Mouse (Mus musculus): Measurements from ENCODE around the gene Lcn8. TPM values are rescaled to one million over a fixed set of nuclear protein-coding genes. Genes with fewer than 3 reads are reported as not detected.

Gene Lcn8
- total and polyA plus RNA-seq, 3 experiments, result not detected

DNA sequence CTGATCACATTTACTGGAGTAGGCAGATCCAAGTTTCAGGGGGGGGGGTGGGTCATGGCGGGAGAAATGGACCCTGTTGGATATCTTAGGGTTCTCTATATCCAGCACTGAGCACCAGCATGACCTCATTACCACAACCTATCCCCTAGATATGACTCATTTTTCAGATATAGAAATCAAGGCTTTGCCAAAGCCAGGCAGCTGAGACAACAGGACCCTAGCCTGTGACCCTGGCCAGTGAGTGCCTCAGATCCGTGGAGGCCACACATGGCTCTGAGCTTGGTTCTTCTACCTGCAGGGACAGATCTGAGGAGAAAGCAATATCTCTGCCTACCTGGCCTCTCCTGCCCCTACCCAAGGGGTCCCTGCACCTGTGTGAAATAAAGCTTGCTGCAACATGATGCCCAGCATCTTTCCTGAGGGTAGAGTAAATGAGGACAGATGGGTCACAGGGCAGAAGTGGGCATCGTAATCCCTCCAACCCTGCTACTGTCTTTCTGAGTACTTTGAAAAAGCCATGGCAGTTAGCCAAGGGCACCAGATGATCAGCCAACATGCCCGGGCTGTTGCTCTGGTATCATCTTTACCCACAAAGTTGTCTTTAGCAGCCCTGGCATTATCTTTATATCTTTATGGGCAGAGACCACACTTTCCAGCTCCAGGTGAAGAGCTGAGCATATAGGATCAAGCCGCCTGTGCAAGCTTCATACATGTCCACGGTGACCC, 8.5 kb downstream of the Lcn8 start:
- no peak for TF ChIP-seq GATA1 (IDR thresholded peaks at IDR 0.05; ENCODE audit: borderline replicate concordance, low read length)
- TF ChIP-seq POLR2AphosphoS5 (IDR thresholded peaks at IDR 0.05; ENCODE audit: insufficient replicate concordance, low read depth, low read length), result no peak
- no peak for TF ChIP-seq GATA2 (IDR thresholded peaks at IDR 0.05; ENCODE audit: borderline replicate concordance, low read depth, low read length)
- TF ChIP-seq CTCF (IDR thresholded peaks at IDR 0.05; ENCODE audit: low read depth, low read length), result no peak
- no peak for TF ChIP-seq TAL1 (conservative IDR thresholded peaks at IDR 0.05; ENCODE audit: low read depth, low read length)
- Histone ChIP-seq H3K9me3 (replicated peaks) (no peaks in the 10 kb centered on the region), H3K36me3 (replicated peaks) (no peaks in the 10 kb centered on the region), H3K4me3 (ENCODE audit: low read depth, low read length) (no peak overlapping the region), H3K27me3 (ENCODE audit: insufficient read depth, low read length) (no peaks in the 10 kb centered on the region), H3K4me1 (ENCODE audit: insufficient read depth, low read depth, low read length) (no peaks in the 10 kb centered on the region)
- DNase-seq (ENCODE audit: low spot score) (no peak), ATAC-seq (ENCODE audit: extremely low read depth, insufficient number of reproducible peaks, low FRiP score, poor library complexity, severe bottlenecking) (no peak)

DNA sequence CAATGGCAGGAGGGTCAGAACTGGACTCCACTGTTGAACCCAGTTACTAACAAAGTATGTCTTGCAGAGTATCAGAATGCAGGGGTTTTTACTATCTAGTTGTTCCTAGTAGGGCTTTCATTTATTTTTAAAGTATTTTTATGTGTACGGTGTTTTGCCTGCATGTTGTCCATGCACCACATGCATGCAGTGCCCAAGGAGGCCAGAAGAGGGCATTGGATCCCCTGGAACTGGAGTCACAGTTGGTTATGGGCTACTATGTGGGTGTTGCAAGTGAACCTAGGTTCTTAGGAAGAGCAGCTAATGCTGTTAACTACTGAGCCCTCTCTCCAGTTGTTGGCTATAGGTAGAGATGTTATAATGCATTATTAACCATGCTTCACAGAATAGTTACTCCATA, 10.6 kb downstream of the Lcn8 start:
- Histone ChIP-seq H3K4me1 (ENCODE audit: insufficient read depth, low read depth, low read length) (no peaks in the 10 kb centered on the region), H3K36me3 (replicated peaks) (no peaks in the 10 kb centered on the region), H3K4me3 (ENCODE audit: low read depth, low read length) (no peak overlapping the region), H3K27me3 (ENCODE audit: insufficient read depth, low read length) (0 out of 2 replicates have a peak, but pooled peaks cover 2% of the 10 kb centered on the region), H3K9me3 (replicated peaks) (no peaks in the 10 kb centered on the region)
- TF ChIP-seq CTCF (IDR thresholded peaks at IDR 0.05; ENCODE audit: low read depth, low read length) (peak; percentile 33; the same call in 1 of the 2 replicates), TAL1 (conservative IDR thresholded peaks at IDR 0.05; ENCODE audit: low read depth, low read length) (no peak)
- DNase-seq (ENCODE audit: low spot score) (no peak), ATAC-seq (ENCODE audit: extremely low read depth, insufficient number of reproducible peaks, low FRiP score, poor library complexity, severe bottlenecking) (no peak)

DNA sequence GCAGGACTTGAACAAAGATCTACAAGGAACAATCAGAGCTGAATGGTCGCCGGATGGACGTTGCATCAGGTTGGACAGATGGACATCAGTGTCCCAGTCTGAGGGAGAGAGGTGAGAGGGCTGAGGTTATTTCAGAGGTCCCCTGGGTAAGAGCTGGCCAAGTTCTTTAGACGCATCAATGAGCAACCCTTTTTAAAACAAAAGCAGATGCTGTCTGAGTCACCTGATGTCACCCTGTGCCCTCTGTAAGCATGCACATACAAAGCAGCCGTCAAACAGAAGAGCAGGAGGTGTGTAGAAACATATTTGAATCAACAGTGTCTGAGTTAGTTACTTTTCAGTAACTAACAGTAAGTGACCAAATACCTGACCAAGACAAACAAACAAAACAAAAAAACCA, 11.2 kb downstream of the Lcn8 start:
- TF ChIP-seq TAL1 (conservative IDR thresholded peaks at IDR 0.05; ENCODE audit: low read depth, low read length), result no peak
- TF ChIP-seq GATA2 (IDR thresholded peaks at IDR 0.05; ENCODE audit: borderline replicate concordance, low read depth, low read length), result no peak
- TF ChIP-seq CTCF (IDR thresholded peaks at IDR 0.05; ENCODE audit: low read depth, low read length), result no peak
- TF ChIP-seq GATA1 (IDR thresholded peaks at IDR 0.05; ENCODE audit: borderline replicate concordance, low read length), result no peak
- no peak for TF ChIP-seq POLR2AphosphoS5 (IDR thresholded peaks at IDR 0.05; ENCODE audit: insufficient replicate concordance, low read depth, low read length)
- no peaks in the 10 kb centered on the region for H3K36me3 ChIP-seq (replicated peaks)
- ATAC-seq (ENCODE audit: extremely low read depth, insufficient number of reproducible peaks, low FRiP score, poor library complexity, severe bottlenecking), result no peak
- H3K4me1 ChIP-seq (ENCODE audit: insufficient read depth, low read depth, low read length), result no peaks in the 10 kb centered on the region
- no peak overlapping the region for H3K4me3 ChIP-seq (ENCODE audit: low read depth, low read length)
- 0 out of 2 replicates have a peak, but pooled peaks cover 2% of the 10 kb centered on the region for H3K27me3 ChIP-seq (ENCODE audit: insufficient read depth, low read length)
- no peak for DNase-seq (ENCODE audit: low spot score)
- no peaks in the 10 kb centered on the region for H3K9me3 ChIP-seq (replicated peaks)

DNA sequence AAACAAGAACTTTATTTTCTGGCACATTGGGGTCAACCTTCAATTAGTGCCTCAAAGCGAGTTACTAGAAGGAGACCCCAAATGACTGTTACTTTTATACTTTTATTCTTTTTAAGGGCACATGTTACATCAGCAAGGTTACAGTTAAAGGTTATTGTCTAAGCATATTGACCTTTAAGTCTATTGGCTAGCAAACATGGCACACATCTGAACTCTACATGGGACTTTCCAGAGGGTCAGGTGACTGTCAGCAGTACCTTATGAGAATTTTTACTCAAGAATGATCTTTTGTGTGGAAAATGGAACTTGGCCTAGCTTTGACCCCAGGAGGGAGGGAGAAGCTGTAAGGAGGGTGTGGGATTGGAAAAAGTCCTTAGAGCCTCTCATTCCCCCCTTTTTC, 13.6 kb downstream of the Lcn8 start:
- DNase-seq (ENCODE audit: low spot score), result no peak
- TF ChIP-seq POLR2AphosphoS5 (IDR thresholded peaks at IDR 0.05; ENCODE audit: insufficient replicate concordance, low read depth, low read length) (no peak), TAL1 (conservative IDR thresholded peaks at IDR 0.05; ENCODE audit: low read depth, low read length) (no peak), CTCF (IDR thresholded peaks at IDR 0.05; ENCODE audit: low read depth, low read length) (no peak), GATA1 (IDR thresholded peaks at IDR 0.05; ENCODE audit: borderline replicate concordance, low read length) (no peak), GATA2 (IDR thresholded peaks at IDR 0.05; ENCODE audit: borderline replicate concordance, low read depth, low read length) (no peak)
- Histone ChIP-seq H3K4me3 (ENCODE audit: low read depth, low read length) (no peak overlapping the region), H3K4me1 (ENCODE audit: insufficient read depth, low read depth, low read length) (no peaks in the 10 kb centered on the region), H3K36me3 (replicated peaks) (no peaks in the 10 kb centered on the region), H3K27me3 (ENCODE audit: insufficient read depth, low read length) (0 out of 2 replicates have a peak, but pooled peaks cover 5% of the 10 kb centered on the region), H3K9me3 (replicated peaks) (no peaks in the 10 kb centered on the region)
- no peak for ATAC-seq (ENCODE audit: extremely low read depth, insufficient number of reproducible peaks, low FRiP score, poor library complexity, severe bottlenecking)

DNA sequence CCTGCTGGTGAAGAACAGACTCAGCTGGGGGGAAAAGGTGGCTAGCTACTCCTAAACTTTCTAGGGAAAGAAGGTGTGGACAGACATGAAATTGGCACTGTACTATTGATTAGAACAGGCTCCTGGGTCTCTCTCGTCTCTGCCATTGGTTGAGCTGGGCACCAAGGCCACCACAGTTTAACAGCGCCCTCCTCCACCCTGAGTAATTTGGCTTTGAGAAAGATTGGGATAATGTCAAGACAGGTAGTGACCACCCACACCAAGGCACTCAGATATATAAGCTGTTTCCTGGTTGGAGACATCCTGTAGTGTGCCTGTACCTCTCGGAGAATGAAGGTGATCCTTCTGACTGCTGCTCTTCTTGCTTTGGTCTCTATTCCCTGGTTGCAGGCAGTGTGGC, 23.6 kb downstream of the Lcn8 start, which contains the start of gene Lcn6:
Lcn6 (plus strand) TSS at position 301 of the 400 bp plus-strand sequence.
- H3K4me1 ChIP-seq (ENCODE audit: insufficient read depth, low read depth, low read length), result no peaks in the 10 kb centered on the region
- H3K36me3 ChIP-seq (replicated peaks), result no peaks in the 10 kb centered on the region
- ATAC-seq (ENCODE audit: extremely low read depth, insufficient number of reproducible peaks, low FRiP score, poor library complexity, severe bottlenecking) (no peak), DNase-seq (ENCODE audit: low spot score) (no peak)
- TF ChIP-seq GATA1 (IDR thresholded peaks at IDR 0.05; ENCODE audit: borderline replicate concordance, low read length) (no peak), GATA2 (IDR thresholded peaks at IDR 0.05; ENCODE audit: borderline replicate concordance, low read depth, low read length) (no peak), POLR2AphosphoS5 (IDR thresholded peaks at IDR 0.05; ENCODE audit: insufficient replicate concordance, low read depth, low read length) (no peak), TAL1 (conservative IDR thresholded peaks at IDR 0.05; ENCODE audit: low read depth, low read length) (no peak), CTCF (IDR thresholded peaks at IDR 0.05; ENCODE audit: low read depth, low read length) (no peak)
- no peak within 1 kb of the TSS for H3K4me3 ChIP-seq (ENCODE audit: low read depth, low read length)
- H3K9me3 ChIP-seq (replicated peaks), result no peaks in the 10 kb centered on the region
- H3K27me3 ChIP-seq (ENCODE audit: insufficient read depth, low read length), result peaks cover 2% of the 10 kb centered on the region; the same call in 1 of the 2 replicates

DNA sequence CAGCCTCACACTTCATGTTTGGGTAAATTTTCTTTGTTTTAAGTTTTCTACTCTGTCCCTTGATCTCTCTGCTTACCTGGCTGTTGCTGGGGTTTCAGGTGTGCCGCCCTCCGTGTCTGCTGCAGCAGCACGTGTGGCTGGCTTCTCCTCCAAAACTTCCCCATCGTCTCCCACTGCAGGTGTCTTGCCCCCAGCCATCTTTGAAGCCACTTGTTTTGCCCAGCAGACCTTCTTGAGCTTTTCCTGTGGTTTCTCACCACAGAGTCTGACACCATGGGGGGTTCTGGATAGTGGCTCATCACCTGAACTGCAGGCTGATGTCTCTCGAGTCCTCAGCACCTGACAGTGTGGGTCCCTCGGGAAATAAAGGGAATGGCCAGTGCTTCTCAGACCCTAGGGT, 26.6 kb downstream of the Lcn8 start:
- no peak for DNase-seq (ENCODE audit: low spot score)

More for the DNA sequence above, 26.6 kb downstream of the Lcn8 start:
- no peaks in the 10 kb centered on the region for H3K36me3 ChIP-seq (replicated peaks)
- TF ChIP-seq GATA1 (IDR thresholded peaks at IDR 0.05; ENCODE audit: borderline replicate concordance, low read length) (no peak), TAL1 (conservative IDR thresholded peaks at IDR 0.05; ENCODE audit: low read depth, low read length) (no peak), CTCF (IDR thresholded peaks at IDR 0.05; ENCODE audit: low read depth, low read length) (no peak), POLR2AphosphoS5 (IDR thresholded peaks at IDR 0.05; ENCODE audit: insufficient replicate concordance, low read depth, low read length) (no peak), GATA2 (IDR thresholded peaks at IDR 0.05; ENCODE audit: borderline replicate concordance, low read depth, low read length) (no peak)
- ATAC-seq (ENCODE audit: extremely low read depth, insufficient number of reproducible peaks, low FRiP score, poor library complexity, severe bottlenecking), result no peak
- H3K4me1 ChIP-seq (ENCODE audit: insufficient read depth, low read depth, low read length), result no peaks in the 10 kb centered on the region
- H3K9me3 ChIP-seq (replicated peaks), result no peaks in the 10 kb centered on the region
- H3K27me3 ChIP-seq (ENCODE audit: insufficient read depth, low read length), result peaks cover 2% of the 10 kb centered on the region; the same call in 1 of the 2 replicates
- no peak overlapping the region for H3K4me3 ChIP-seq (ENCODE audit: low read depth, low read length)

Measured in G1E (cell line).